Mouse (Mus musculus): ENCODE measurements around the gene Erg.

The Erg gene

DNA sequence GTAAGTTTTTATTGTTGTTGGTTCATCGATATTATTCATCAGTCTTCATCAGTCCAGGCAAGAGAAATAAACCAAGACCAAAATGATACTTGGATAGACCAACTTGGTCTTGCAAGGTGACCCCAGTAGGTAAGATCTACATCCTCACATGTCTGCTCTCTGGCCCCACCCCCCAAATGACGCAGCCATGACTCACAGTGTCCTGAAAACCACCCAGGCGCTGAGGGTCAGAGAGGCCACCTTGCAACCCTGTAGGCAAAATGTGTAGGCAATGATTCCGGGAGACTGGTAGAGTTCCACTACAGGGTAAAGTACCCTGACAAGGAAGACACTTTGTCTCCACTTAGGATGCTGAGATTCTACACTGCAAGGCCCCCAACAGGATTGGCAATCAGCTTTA is 138.5 kb downstream of the Erg start:
- CTCF ChIA-PET: no interaction called here

- CTCF ChIA-PET: no interaction called here
These were observed 140.0 kb downstream of the Erg start for GRCm38 (mm10) chr16:95446368-95446767.

GRCm38 (mm10) chr16:95442023-95442422 is 144.4 kb downstream of the Erg start:
- CTCF ChIA-PET: no interaction called here

- CTCF ChIA-PET: no interaction called here
These were observed 145.2 kb downstream of the Erg start for GRCm38 (mm10) chr16:95441179-95441578.

DNA sequence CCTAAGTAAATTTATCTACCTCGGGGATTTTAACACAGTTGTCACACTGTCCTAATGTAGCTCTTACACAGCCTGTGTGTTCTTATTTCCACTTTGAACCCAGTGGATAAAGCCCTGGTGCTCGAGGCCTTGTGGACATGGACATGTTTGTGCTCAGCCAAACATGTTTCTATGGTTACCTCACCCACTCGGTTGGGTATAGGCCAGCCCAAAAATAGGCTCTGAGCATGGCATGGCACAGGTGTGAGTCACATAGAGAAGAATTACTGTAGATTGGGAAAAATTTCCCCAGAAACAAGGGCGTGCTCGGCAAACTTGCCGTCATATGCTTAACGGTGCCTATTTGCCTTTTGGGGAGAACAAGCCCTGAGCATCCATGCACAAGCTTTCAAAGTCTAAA is 146.1 kb downstream of the Erg start:
- CTCF ChIA-PET: no interaction called here

- CTCF ChIA-PET: no interaction called here
These were observed 146.6 kb downstream of the Erg start for GRCm38 (mm10) chr16:95439794-95440193.

GRCm38 (mm10) chr16:95438848-95439540 is 147.4 kb downstream of the Erg start:
- CTCF ChIA-PET: interaction anchor here (0.8 kb wide), 1 partner anchor 10 kb away, joined by 8 read pairs; no protein-coding TSS in a partner anchor

- CTCF ChIA-PET: no interaction called here
These were observed 149.8 kb downstream of the Erg start for GRCm38 (mm10) chr16:95436611-95437010.

DNA sequence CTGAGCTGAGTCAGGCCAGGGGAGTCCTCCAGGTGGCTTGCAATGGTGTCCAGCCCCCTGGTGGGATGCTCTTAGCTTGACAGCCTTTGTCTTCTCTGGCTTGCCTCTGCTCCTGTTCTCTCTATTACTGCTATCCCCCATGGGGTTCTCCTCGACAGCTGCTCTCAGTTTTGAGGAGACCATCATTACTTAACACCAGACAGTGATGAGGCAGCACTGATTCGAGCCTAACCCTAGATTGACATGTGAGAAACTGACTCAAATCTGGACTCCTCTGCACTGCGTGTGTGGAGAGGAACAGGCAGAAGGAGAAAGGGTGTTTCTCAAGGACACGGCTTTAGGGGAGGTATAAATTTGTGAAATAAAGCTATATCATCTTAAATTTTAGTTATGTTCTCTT is 150.3 kb downstream of the Erg start:
- CTCF ChIA-PET: no interaction called here

DNA sequence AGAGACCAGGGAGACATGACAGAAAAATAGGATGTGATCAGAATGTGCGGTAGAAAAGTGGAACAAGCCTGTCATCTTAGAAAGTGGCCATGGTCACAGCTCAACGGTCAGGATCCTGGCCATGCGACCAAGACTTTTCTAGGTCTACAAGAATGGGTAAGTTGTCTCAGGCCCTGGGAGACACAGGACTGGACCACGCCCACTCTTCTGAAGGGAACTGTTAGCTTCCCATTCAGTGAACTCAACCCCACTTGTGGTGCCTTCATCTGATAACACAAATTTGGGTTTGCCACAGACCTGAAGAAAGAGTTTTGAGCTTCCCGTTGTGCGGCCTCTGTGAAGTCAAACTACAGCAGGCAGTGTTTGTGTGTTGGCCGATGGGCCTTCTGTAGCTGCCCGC is 152.0 kb downstream of the Erg start:
- CTCF ChIA-PET: no interaction called here

DNA sequence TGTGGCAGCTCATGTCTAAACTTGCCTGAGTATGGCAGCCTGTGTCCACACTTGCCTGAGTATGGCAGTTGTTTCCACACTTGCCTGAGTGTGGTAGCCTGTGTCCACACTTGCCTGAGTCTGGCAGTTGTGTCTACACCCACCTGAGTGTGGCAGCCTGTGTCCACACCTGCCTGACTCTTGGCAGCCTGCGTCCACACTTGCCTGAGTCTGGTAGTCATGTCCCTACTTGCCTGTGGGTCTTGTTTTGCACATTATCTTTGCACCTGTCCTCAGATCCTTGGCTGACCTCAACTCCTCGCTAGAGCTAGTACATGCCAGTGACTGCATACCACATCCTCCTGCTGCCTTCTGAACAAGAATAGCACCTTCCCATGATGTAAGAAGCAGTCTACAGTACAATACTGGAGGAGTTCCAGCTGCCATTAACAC is 153.8 kb downstream of the Erg start:
- CTCF ChIA-PET: no interaction called here

DNA sequence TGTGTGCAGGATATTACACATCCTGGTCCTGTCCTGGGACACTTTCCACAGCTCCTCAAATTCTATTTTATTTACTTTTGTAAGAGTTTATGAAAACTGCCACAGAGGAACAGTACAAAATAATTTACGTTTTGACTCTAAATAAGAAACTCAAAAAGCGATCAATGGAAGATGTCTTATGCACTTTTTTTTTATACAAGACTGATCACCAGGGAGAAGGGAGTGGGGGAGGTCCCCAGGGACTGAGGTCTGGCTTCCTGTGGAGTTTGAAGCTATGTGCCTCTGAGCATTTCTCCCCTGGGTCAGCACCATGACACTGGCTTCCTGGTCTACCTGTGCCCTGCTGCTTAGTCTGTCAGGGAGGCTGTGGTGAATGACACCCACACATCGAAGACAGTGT is 156.5 kb downstream of the Erg start:
- CTCF ChIA-PET: interaction anchor here (0.5 kb wide), 1 partner anchor 1131 kb away, joined by 3 read pairs; no protein-coding TSS in a partner anchor

DNA sequence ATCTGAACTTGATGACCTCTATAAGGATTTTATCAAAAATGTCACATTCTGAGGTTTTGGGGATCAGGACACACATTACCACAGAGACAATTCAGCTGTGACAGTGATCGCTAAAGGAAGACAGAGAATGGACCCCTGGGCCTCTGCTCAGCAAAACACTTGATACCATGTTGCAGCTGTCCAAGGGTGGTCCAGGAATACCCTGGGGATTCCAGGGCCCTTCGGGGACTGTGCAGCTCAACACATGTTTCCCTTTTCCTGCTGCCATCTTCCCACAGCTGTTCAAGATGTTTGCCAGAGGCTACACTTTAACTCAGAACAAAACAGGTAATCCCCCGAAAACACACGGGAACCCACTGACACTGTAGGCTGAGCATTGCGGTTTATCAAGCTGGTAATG is 158.2 kb downstream of the Erg start:
- CTCF ChIA-PET: no interaction called here

- CTCF ChIA-PET: no interaction called here
These were observed 158.9 kb downstream of the Erg start for GRCm38 (mm10) chr16:95427512-95427911.

DNA sequence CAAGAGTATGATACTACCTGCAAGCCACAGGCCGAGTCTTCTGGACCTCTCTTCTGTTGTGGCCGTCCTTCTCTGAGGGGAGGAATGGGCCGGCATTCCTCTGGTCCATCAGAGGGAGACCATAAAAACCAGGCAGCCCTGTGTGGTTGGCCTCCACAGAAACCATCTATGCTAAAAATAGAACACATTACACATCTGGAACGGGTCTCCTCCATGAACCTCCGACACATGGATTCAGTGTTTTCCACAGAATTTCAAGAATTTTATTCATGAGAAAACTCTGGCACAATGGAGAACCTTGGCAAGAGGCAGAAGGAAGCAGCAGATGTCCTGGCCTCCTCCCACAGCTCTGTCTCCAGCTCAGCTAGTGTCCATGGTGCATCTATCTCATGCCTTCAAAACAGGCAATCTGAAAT is 163.7 kb downstream of the Erg start:
- CTCF ChIA-PET: interaction anchor here (0.7 kb wide), 1 partner anchor 32 kb away, joined by 6 read pairs; no protein-coding TSS in a partner anchor

- CTCF ChIA-PET: no interaction called here
These were observed 165.0 kb downstream of the Erg start for GRCm38 (mm10) chr16:95421235-95421886.

DNA sequence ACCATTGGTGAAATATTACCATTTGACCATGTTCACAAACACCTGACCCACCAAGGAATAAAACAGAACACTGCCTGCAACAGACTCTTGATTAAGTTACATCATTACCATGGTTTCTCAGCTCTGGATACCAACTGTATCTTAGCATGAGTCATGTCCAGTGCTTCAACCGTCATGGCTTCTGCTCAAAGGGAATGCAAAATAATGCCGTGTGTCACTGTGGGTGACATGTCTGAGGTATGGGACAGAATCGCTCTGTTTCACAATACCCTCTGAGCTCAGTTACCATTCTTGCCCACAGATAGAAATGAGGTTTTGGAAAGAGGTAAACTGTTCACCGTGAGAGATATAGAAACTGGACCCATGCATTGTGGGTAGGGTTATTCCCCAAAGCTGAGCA is 170.5 kb downstream of the Erg start:
- CTCF ChIA-PET: no interaction called here

DNA sequence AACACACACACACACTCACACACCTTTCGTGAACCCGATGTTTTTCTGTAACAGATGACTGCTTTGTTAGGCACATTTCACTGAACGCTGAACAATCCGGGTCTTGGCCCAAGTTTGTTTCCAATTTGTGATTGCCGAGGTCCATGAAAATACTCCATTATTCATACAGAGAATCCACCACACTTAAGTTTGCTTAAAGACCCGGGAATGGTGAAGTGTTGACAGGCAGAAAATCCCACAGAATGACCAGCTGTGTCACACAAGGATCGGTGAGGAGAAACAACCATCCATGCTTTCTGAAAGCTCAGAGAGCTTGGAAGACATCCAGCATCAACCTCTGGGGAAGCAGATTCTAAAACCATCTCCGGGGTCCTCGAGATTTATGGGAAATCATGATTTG is 171.0 kb downstream of the Erg start:
- CTCF ChIA-PET: no interaction called here

- CTCF ChIA-PET: no interaction called here
These were observed 172.9 kb downstream of the Erg start for GRCm38 (mm10) chr16:95413401-95413959.

- CTCF ChIA-PET: no interaction called here
These were observed 178.3 kb downstream of the Erg start for GRCm38 (mm10) chr16:95408096-95408495.

DNA sequence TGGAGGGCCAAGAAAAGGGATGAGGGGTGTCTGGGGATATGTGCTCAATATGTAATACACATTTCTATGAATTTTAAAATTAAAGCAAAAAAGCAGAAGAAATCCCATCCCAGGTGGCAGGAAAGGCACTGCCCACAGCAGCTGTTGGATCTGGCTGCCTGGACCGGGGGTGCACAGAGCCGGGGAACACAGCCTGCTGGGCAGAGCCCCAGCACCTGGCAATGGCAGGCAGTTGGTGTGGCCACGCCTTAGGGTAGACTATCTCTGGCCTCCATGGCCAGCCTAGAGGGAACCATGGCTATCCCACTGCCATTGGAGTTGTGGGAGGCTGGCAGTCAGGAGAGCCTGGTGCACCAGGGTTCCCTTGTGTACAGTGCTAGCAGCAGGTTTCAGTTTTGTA is 180.9 kb downstream of the Erg start:
- CTCF ChIA-PET: no interaction called here

DNA sequence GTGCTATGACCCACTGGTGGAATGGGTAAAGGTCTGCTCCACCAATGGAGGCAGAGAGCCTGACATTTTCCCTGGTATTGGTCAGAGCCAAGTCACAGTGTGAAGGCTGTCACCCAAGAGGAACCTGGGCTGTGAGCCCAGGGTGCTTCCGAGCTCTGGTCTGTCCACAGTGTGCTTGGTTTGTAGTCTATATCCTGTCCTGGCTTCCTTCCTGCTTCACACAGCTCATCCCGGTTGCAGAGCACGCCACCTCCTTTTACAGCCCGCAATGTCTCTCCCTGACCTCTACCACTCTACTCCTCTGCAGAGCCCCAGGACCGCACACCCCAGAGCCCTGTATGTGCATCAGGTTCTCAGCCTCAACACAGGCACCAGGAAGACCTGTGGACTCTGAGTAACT is 182.9 kb downstream of the Erg start:
- CTCF ChIA-PET: no interaction called here

- CTCF ChIA-PET: no interaction called here
These were observed 184.5 kb downstream of the Erg start for GRCm38 (mm10) chr16:95401869-95402268.
